In genomic region chr1:68542942-68543341, GRCm38 (mm10) we compare ENCODE assay signal across 16 mouse cellular contexts.
"Had no signal": no experiment of that assay in that cellular context is flagged by ENCODE, and none has a peak within 500 bp of the region (broad histone marks: within the 10 kb centered on the region; RNA-seq: fewer than 3 reads in every experiment).

No protein-coding gene starts in this region.

- H3K4me3 ChIP-seq: neural tube, embryonic 13.5 days; neural tube, embryonic 15.5 days; stomach, embryonic 15.5 days had no signal

- H3K9me3 ChIP-seq: neural tube, embryonic 13.5 days; neural tube, embryonic 15.5 days; stomach, embryonic 15.5 days had no signal

- DNase-seq: retina, postnatal 1 day; right cerebral cortex, adult 18-20 months; right cerebral cortex, postnatal 14 days; right cerebral cortex, postnatal 25 days; right cerebral cortex, postnatal 4 days; spleen, adult 18-20 months; thymus, adult 18-20 months; thymus, adult 2 months; thymus, postnatal 14 days; thymus, postnatal 25 days; thymus, postnatal 36 days; thymus, postnatal 4 days had no signal

- H3K4me2 ChIP-seq: neural tube, embryonic 13.5 days; neural tube, embryonic 15.5 days; stomach, embryonic 15.5 days had no signal

- H3K36me3 ChIP-seq: neural tube, embryonic 13.5 days; neural tube, embryonic 15.5 days; stomach, embryonic 15.5 days had no signal

- H3K27ac ChIP-seq: neural tube, embryonic 13.5 days; neural tube, embryonic 15.5 days; stomach, embryonic 15.5 days; stomach, postnatal 0 days had no signal

- H3K4me1 ChIP-seq: neural tube, embryonic 13.5 days; neural tube, embryonic 15.5 days; stomach, embryonic 15.5 days had no signal

- H3K9ac ChIP-seq: neural tube, embryonic 13.5 days; neural tube, embryonic 15.5 days; stomach, embryonic 15.5 days had no signal

- H3K27me3 ChIP-seq: neural tube, embryonic 13.5 days; neural tube, embryonic 15.5 days; stomach, embryonic 15.5 days had no signal
